Mouse (Mus musculus) forebrain, embryonic 10.5 days (tissue): ENCODE results near the gene Slit1. TPM values are rescaled to one million over a fixed set of nuclear protein-coding genes. Genes with fewer than 3 reads are reported as not detected.

ENCODE experiments used
- DNase-seq: peaks from one replicate; pipeline ENCODE4 v3.0.0-alpha.2; 2017; ENCODE audit warnings: low spot score; ENCODE audit errors: extremely low spot score
- H3K27ac ChIP-seq: fragments of 300-500 bp; sonication (generic); 2 replicates; pipeline ENCODE4 v1.5.1; 2016; ENCODE audit warnings: mild to moderate bottlenecking
- H3K27me3 ChIP-seq: fragments of 300-500 bp; sonication (generic); 2 replicates; pipeline ENCODE4 v1.6.1; 2016; ENCODE audit warnings: mild to moderate bottlenecking; ENCODE audit not compliant: poor library complexity, severe bottlenecking
- H3K36me3 ChIP-seq: fragments of 300-500 bp; sonication (generic); replicated peaks from 2 replicates; pipeline ENCODE4 v1.6.1; 2016; ENCODE audit warnings: mild to moderate bottlenecking, moderate library complexity
- H3K4me1 ChIP-seq: fragments of 300-500 bp; sonication (generic); 2 replicates; pipeline ENCODE4 v1.6.1; 2016
- H3K4me3 ChIP-seq: fragments of 300-500 bp; sonication (generic); 2 replicates; pipeline ENCODE4 v1.5.1; 2016; ENCODE audit warnings: mild to moderate bottlenecking, moderate library complexity
- H3K9me3 ChIP-seq: fragments of 300-500 bp; sonication (generic); 2 replicates; pipeline ENCODE4 v1.6.1; 2016; ENCODE audit warnings: mild to moderate bottlenecking, moderate library complexity
- WGBS: fragments of 180-500 bp; shearing (Covaris S2); methylation state at CpG from one replicate; pipeline ENCODE4 v1.1.7; 2016; 5-methylcytosine and 5-hydroxymethylcytosine counted together
- polyA plus RNA-seq: library from polyadenylated mRNA; unstranded; fragments of >200 nt; fragmentation: Nextera tagmentation; extraction: Ambion mirVana; gene quantifications from 2 replicates; pipeline ENCODE4 v1.2.1, GENCODE M21; 2016

Slit1 gene
- polyA plus RNA-seq, 1 experiment from 2014 or later = 1.4 TPM

DNA sequence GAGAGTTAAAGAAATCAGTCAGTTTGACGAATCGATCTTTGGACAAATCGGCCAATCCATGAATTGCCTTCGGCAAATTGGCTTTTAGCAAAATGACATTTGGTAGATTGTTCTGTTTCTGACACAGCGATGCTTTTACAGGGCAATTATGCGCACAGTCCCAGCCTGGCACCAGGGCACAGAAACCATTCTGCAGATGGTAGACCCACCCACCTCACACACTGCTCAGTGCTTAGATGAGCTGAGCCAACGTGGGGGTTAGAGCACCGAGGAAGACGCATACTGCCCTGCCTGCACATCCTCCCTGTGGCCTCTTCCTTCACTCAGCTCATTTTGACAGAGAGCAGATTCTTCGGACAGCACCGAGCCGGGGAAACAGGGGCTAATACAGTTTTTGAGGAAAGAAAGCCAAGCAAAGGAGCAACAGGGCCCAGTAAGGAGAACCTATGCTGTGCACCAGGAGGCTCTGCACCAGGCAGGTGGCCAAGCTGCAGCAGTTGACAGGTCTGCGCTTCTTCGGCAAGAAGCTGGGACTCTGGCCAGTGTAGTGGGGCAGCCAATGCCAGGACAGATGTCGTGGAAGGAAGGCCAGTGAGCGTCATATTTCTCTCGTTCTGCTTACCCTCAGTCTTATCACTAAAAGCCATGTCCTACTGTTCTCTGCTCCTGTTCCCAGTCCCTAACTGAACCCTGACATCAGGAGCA is 83.0 kb downstream of the Slit1 start:
- Histone ChIP-seq H3K4me1 (peaks cover 71% of the 10 kb centered on the region), H3K36me3 (no peaks in the 10 kb centered on the region), H3K27me3 (peaks cover 99% of the 10 kb centered on the region), H3K4me3 (no peak overlapping the region), H3K9me3 (no peaks in the 10 kb centered on the region), H3K27ac (no peak overlapping the region)
- WGBS = 74% methylated on average over 17 of the region's 17 CpGs
- DNase-seq = no peak

DNA sequence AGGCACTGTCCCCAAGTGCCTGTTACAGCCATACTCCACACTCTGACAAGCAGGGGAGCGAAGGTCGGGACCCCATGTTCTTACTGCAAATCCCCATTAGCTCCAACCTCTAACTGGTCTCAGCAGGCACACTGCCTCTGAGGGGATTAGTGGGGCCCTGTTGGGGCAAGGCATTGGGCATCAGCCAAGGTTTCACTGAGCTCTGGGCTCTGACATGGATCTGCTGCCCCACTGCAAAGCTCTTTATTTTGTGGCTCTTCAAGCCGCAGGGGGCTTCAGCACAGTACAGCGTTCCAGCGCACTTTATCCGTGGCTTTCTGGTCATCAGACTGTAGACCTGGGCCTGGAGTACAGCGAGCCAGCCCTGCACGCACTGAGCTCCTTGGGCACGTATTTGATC is 86.0 kb downstream of the Slit1 start:
- Histone ChIP-seq H3K27me3 (peaks cover 95% of the 10 kb centered on the region), H3K4me1 (peaks cover 61% of the 10 kb centered on the region), H3K4me3 (peak overlapping the region; percentile 10; the same call in 1 of the 2 replicates), H3K36me3 (no peaks in the 10 kb centered on the region), H3K27ac (peak overlapping the region; percentile 25; the same call in 1 of the 2 replicates), H3K9me3 (no peaks in the 10 kb centered on the region)
- DNase-seq = no peak
- 8% methylated on average over 9 of the region's 9 CpGs for WGBS

- Histone ChIP-seq H3K4me1 (peaks cover 69% of the 10 kb centered on the region), H3K9me3 (no peaks in the 10 kb centered on the region), H3K36me3 (no peaks in the 10 kb centered on the region), H3K27ac (no peak overlapping the region), H3K27me3 (peaks cover 95% of the 10 kb centered on the region), H3K4me3 (no peak overlapping the region)
- WGBS = 69% methylated on average over 14 of the region's 14 CpGs
- DNase-seq = no peak
Measured at GRCm38 (mm10) chr19:41656671-41657070, 86.8 kb downstream of the Slit1 start.

- H3K4me1 ChIP-seq = peaks cover 69% of the 10 kb centered on the region
- peaks cover 95% of the 10 kb centered on the region for H3K27me3 ChIP-seq
- H3K27ac ChIP-seq = 0 out of 2 replicates have a peak overlapping the region, but pooled peaks have one; percentile 35
Measured at GRCm38 (mm10) chr19:41655970-41656369, 87.5 kb downstream of the Slit1 start.

DNA sequence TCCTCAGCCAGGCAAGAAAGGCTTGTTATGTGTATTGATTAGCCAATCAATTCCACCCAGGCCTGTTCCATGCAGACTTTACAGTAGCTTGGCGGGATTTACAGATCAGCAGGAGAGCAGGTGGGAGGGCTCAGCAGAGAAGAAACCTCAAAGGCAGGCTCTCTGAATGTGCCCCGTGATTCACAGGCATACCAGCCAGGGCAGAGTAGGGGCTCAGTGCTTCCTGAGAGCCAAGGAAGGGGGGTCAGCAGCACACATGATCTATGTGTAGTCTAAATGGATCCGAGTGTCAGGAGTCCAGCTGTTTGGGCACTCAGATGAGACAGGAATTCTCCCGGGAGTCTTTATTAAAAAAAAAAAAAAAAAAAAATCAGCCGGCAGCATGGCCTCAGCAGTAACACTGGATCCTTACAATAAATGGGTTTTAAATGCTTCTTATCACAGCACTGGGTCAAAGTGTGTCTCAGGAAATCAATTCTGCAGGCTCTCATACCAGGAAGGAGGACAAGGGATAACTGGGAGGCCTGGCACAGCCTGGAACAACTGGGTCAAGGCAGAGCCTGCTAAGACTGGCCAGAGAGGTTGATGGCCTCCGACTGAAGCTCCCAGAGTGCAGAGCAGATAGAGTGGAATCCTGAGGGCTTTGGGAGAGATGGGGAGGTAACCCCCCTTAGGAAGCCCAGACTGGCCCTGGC is 88.2 kb downstream of the Slit1 start:
- peaks cover 95% of the 10 kb centered on the region for H3K27me3 ChIP-seq
- H3K4me3 ChIP-seq = no peak overlapping the region
- 23% methylated on average over 6 of the region's 6 CpGs for WGBS
- no peaks in the 10 kb centered on the region for H3K9me3 ChIP-seq
- peaks cover 63% of the 10 kb centered on the region for H3K4me1 ChIP-seq
- no peaks in the 10 kb centered on the region for H3K36me3 ChIP-seq
- DNase-seq = no peak
- H3K27ac ChIP-seq = 0 out of 2 replicates have a peak overlapping the region, but pooled peaks have one; percentile 35

More at GRCm38 (mm10) chr19:41655970-41656369, 87.5 kb downstream of the Slit1 start:
- DNase-seq = peak; percentile 79
- H3K36me3 ChIP-seq = no peaks in the 10 kb centered on the region
- no peaks in the 10 kb centered on the region for H3K9me3 ChIP-seq
- WGBS = 3% methylated on average over 9 of the region's 9 CpGs
- no peak overlapping the region for H3K4me3 ChIP-seq

DNA sequence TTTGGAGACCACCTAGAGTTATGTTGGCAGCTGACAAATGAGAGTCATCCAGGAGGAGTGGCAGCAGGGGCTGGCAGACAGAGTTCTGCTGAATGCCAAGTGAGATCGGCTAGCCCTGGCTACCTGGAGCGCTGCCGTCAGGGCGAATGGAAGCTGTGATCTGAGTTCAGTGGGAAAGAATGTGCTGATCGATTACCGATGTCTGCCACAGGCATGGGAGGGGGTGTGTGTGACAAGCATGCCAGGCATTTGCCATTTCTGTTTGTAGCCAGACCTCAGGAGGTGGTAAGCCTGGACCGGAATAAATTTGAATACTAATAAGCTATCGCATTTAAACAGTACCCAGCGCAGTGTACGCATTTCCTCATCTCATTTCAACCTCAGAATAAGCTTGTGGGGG is 91.5 kb downstream of the Slit1 start:
- peaks cover 93% of the 10 kb centered on the region for H3K27me3 ChIP-seq
- H3K36me3 ChIP-seq = no peaks in the 10 kb centered on the region
- no peak for DNase-seq
- H3K4me3 ChIP-seq = no peak overlapping the region
- WGBS = 34% methylated on average over 10 of the region's 10 CpGs
- no peak overlapping the region for H3K27ac ChIP-seq
- peaks cover 60% of the 10 kb centered on the region for H3K4me1 ChIP-seq
- H3K9me3 ChIP-seq = no peaks in the 10 kb centered on the region

- H3K9me3 ChIP-seq = no peaks in the 10 kb centered on the region
- no peaks in the 10 kb centered on the region for H3K36me3 ChIP-seq
- H3K4me1 ChIP-seq = peaks cover 36% of the 10 kb centered on the region
- no peak for DNase-seq
- WGBS = 40% methylated on average over 10 of the region's 10 CpGs
- peaks cover 75% of the 10 kb centered on the region for H3K27me3 ChIP-seq
- H3K4me3 ChIP-seq = no peak overlapping the region
- 0 out of 2 replicates have a peak overlapping the region, but pooled peaks have one; percentile 16 for H3K27ac ChIP-seq
Measured at GRCm38 (mm10) chr19:41649394-41649793, 94.1 kb downstream of the Slit1 start.

DNA sequence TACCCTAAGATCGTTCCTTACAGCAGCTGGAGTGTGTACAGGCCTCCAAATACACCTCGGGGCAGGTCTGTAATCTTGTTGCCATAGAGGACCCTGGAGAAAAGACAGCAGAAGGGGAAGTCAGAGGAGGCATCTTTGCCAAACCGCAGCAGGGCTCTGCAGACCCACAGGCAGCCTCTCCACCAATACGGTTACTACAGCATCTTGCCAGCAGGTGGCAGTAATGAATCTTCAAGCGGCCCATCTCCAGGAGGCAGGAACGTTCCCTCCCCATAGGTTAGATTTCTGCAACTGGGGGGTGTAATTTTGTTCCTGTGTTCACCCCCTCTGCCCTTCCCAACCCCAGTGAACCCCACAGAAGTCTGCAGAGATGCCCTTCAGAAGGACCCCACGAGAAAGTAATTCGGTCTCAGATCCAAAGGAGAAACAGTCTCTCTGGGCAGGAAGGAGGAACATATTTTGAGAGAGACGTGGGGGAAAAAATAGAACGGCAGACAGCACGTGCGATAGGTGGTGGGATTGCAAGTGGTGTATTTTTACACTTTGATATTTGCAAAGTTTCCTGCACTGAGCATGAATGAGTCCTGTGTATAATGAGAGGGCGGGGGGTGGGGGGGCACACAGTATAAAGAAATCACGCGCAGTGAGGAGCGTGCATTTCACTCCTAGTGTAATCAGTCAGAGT is 96.4 kb downstream of the Slit1 start:
- Histone ChIP-seq H3K36me3 (no peaks in the 10 kb centered on the region), H3K27ac (no peak overlapping the region), H3K4me1 (peaks cover 26% of the 10 kb centered on the region), H3K27me3 (peaks cover 57% of the 10 kb centered on the region), H3K4me3 (no peak overlapping the region), H3K9me3 (no peaks in the 10 kb centered on the region)
- peak; percentile 72 for DNase-seq
- 51% methylated on average over 16 of the region's 16 CpGs for WGBS

DNA sequence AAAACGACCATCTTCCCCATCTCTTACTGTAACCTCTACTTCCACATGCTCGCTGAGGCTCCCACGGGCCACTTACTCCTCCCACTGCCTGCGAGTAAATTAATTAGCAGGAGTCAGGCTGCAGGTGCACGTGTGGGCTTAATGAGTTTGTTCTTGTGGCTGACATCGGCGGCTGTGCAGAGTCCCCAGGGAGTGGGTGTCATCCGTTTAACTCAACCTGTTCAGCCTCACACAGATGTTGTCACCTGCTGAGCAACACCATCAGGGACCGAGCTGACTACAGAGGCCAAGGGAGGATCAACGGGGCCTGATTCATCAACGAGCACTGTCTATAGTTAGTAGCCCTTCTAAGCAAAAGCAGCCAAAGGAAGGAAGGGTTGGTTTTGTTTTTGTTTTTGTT is 100.5 kb downstream of the Slit1 start:
- Histone ChIP-seq H3K9me3 (no peaks in the 10 kb centered on the region), H3K27ac (no peak overlapping the region), H3K4me1 (peaks cover 13% of the 10 kb centered on the region), H3K4me3 (no peak overlapping the region), H3K36me3 (no peaks in the 10 kb centered on the region), H3K27me3 (peaks cover 24% of the 10 kb centered on the region)
- no peak for DNase-seq
- 66% methylated on average over 11 of the region's 11 CpGs for WGBS

DNA sequence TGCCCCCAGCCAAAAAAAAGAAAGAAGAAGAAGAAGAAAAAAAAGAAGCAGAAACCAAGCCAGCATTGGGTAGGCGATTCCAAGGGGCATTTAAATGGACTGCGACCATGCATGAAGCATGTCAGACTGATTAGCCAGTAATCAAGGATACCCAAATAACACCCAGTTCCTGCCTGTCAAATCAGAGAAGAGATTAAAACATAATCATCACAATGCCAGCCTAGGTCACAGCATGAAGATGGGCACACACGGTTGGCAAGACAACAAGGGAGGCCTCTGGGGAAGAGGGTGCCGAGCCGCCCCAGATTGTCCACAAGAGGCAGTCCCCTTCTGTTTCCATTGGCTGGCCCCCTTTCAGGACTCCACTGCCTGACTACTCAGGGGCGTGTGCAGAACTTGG is 108.5 kb downstream of the Slit1 start:
- WGBS = 86% methylated on average over 6 of the region's 6 CpGs
- no peak overlapping the region for H3K27ac ChIP-seq
- no peak overlapping the region for H3K4me3 ChIP-seq
- peaks cover 13% of the 10 kb centered on the region for H3K4me1 ChIP-seq
- DNase-seq = no peak
- H3K36me3 ChIP-seq = no peaks in the 10 kb centered on the region
- H3K27me3 ChIP-seq = peaks cover 10% of the 10 kb centered on the region; the same call in 1 of the 2 replicates
- H3K9me3 ChIP-seq = no peaks in the 10 kb centered on the region

DNA sequence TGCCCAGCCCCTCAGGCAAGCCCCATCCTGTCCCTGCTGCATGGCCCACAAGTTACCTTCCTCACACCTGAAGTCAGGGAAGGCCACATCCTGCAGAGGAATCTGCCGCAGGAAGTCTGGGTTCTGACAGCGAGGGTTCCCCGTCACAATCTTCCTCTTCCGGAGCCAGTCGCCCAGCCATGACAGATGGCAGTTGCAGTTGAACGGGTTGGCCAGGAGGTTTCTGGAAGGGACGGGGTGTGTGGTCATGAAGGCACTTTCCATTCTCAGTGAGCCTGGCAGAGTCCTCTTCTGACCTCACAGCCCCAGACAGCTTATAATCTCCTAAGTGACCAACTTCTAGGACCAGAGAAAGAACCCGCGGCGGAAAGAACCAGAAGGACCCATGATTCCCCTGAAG is 109.4 kb downstream of the Slit1 start:
- Histone ChIP-seq H3K4me1 (peaks cover 16% of the 10 kb centered on the region), H3K36me3 (no peaks in the 10 kb centered on the region), H3K27ac (no peak overlapping the region), H3K9me3 (no peaks in the 10 kb centered on the region), H3K4me3 (no peak overlapping the region), H3K27me3 (peaks cover 10% of the 10 kb centered on the region; the same call in 1 of the 2 replicates)
- 93% methylated on average over 10 of the region's 10 CpGs for WGBS
- DNase-seq = no peak

- H3K27ac ChIP-seq = no peak overlapping the region
- WGBS = 44% methylated on average over 5 of the region's 5 CpGs
Measured at GRCm38 (mm10) chr19:41629532-41629931, 113.9 kb downstream of the Slit1 start.

More at GRCm38 (mm10) chr19:41629532-41629931, 113.9 kb downstream of the Slit1 start:
- peak; percentile 59 for DNase-seq
- Histone ChIP-seq H3K27me3 (peaks cover 14% of the 10 kb centered on the region), H3K4me3 (no peak overlapping the region), H3K4me1 (peaks cover 7% of the 10 kb centered on the region), H3K36me3 (no peaks in the 10 kb centered on the region), H3K9me3 (no peaks in the 10 kb centered on the region)
